Mouse (Mus musculus): Measurements from ENCODE around the gene Pla2r1. TPM values are rescaled to one million over a fixed set of nuclear protein-coding genes. Genes with fewer than 3 reads are reported as not detected.

Pla2r1 gene
- polyA plus RNA-seq, 1 experiment from 2014 or later: 2.5 TPM

DNA sequence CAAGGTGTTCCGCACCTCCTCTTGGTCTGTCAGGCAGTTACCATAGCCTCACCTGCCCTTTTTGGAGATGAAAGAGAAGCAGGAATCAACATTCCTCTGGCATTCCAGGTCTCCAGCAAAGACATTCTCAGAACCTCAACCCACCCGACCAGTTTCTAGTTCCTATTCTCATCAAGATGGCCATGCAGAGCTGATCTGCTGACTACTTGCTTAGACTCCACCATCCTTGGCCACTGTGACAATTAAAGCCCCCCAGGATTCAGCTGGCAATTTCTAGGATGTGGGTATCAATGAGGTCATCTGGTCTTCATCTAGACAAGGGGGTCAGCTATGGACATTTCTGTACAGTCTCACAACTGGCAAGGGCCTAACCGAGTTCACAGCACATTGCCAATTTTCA lies 20.1 kb downstream of the Pla2r1 start:
- H3K9me3 ChIP-seq (replicated peaks; ENCODE audit: control insufficient read depth, low read length): no peaks in the 10 kb centered on the region
- 84% methylated on average over 3 of the region's 3 CpGs for WGBS
- H3K4me2 ChIP-seq (ENCODE audit: low read depth, low read length): no peak overlapping the region
- H3K4me3 ChIP-seq (ENCODE audit: low read depth, low read length): no peak overlapping the region
- no peaks in the 10 kb centered on the region for H3K27me3 ChIP-seq (ENCODE audit: control insufficient read depth, insufficient read depth, low read length)
- H3K27ac ChIP-seq (replicated peaks; ENCODE audit: low read depth, low read length): no peak overlapping the region
- DNase-seq (ENCODE audit: low spot score) (no peak), ATAC-seq (replicated peaks; ENCODE audit: insufficient number of reproducible peaks, low FRiP score, low TSS enrichment, low read depth) (no peak)
- H3K36me3 ChIP-seq (replicated peaks; ENCODE audit: control insufficient read depth, insufficient read depth, low read depth, low read length): no peaks in the 10 kb centered on the region
- H3K9ac ChIP-seq (replicated peaks; ENCODE audit: low read length): no peak overlapping the region
- no peaks in the 10 kb centered on the region for H3K4me1 ChIP-seq (ENCODE audit: control insufficient read depth, insufficient read depth, low read length)

DNA sequence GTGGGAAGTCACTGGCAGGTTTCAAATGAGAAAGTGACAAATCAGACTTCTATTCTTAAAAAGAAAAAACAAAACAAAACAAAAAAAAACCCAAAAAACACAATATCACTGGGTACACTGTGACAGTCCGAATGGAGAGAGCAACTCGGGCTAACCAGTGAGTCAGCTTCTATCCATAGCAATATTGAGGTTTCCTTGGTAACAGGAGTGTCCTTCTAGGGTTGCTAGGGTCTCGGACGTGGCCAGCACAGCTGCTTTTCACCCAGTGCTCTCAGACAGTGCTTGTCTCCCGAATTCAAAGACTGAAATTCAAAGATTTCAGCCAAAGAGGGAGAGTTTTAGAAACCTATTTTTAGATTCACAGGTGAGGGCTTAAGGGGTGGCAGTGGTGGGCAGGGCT lies 20.6 kb downstream of the Pla2r1 start:
- H3K9me3 ChIP-seq (replicated peaks; ENCODE audit: control insufficient read depth, low read length): no peaks in the 10 kb centered on the region
- no peak overlapping the region for H3K9ac ChIP-seq (replicated peaks; ENCODE audit: low read length)
- H3K27me3 ChIP-seq (ENCODE audit: control insufficient read depth, insufficient read depth, low read length): no peaks in the 10 kb centered on the region
- WGBS: 70% methylated on average over 5 of the region's 5 CpGs
- H3K4me2 ChIP-seq (ENCODE audit: low read depth, low read length): no peak overlapping the region
- H3K4me3 ChIP-seq (ENCODE audit: low read depth, low read length): no peak overlapping the region
- H3K4me1 ChIP-seq (ENCODE audit: control insufficient read depth, insufficient read depth, low read length): no peaks in the 10 kb centered on the region
- H3K27ac ChIP-seq (replicated peaks; ENCODE audit: low read depth, low read length): no peak overlapping the region
- no peak for ATAC-seq (replicated peaks; ENCODE audit: insufficient number of reproducible peaks, low FRiP score, low TSS enrichment, low read depth)
- DNase-seq (ENCODE audit: low spot score): no peak
- no peaks in the 10 kb centered on the region for H3K36me3 ChIP-seq (replicated peaks; ENCODE audit: control insufficient read depth, insufficient read depth, low read depth, low read length)

DNA sequence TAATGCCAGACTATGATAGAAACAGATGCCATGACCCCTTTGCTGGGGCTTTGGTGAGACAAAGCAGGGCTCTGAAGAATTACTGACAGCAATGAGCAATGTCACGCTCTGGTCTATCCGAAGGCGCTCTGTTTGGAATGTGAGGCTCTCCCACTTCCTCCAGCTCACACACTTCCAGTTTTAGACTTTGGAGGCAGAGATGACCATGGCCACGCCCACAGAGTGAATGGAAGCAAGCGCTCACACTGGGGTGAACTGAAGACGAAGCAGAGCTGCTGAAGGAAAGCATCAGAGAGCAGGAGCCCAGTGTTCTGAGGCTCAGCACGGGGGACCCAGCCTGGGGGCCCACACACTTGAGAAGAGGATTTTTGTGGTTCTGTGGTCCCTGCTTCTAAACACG lies 37.3 kb downstream of the Pla2r1 start:
- H3K36me3 ChIP-seq (replicated peaks; ENCODE audit: control insufficient read depth, insufficient read depth, low read depth, low read length): no peaks in the 10 kb centered on the region
- WGBS: 57% methylated on average over 8 of the region's 8 CpGs
- H3K9ac ChIP-seq (replicated peaks; ENCODE audit: low read length): no peak overlapping the region
- ATAC-seq (replicated peaks; ENCODE audit: insufficient number of reproducible peaks, low FRiP score, low TSS enrichment, low read depth) (no peak), DNase-seq (ENCODE audit: low spot score) (no peak)
- no peaks in the 10 kb centered on the region for H3K4me1 ChIP-seq (ENCODE audit: control insufficient read depth, insufficient read depth, low read length)
- no peak overlapping the region for H3K4me3 ChIP-seq (ENCODE audit: low read depth, low read length)
- H3K27ac ChIP-seq (replicated peaks; ENCODE audit: low read depth, low read length): no peak overlapping the region
- H3K4me2 ChIP-seq (ENCODE audit: low read depth, low read length): no peak overlapping the region
- no peaks in the 10 kb centered on the region for H3K9me3 ChIP-seq (replicated peaks; ENCODE audit: control insufficient read depth, low read length)
- H3K27me3 ChIP-seq (ENCODE audit: control insufficient read depth, insufficient read depth, low read length): no peaks in the 10 kb centered on the region

DNA sequence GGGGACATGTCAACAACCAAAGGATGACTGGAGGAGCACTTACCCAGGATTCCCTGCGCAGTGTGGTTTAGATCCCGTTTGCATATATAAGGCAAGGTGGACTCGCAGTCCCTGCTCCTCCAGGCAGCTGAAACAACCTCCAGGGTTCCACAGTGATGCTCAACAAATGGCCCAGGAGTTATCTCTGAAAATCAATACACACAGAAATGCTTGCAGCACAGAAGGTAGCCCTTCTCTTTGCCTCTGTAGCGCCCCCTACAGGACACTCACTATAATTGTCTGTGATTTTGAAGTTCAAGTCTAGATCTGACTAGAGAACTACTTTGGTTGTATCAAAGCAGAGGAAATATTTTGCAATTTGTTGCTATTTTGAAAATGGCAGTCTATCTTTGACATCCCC lies 38.2 kb downstream of the Pla2r1 start:
- H3K27me3 ChIP-seq (ENCODE audit: control insufficient read depth, insufficient read depth, low read length): no peaks in the 10 kb centered on the region
- 74% methylated on average over 4 of the region's 4 CpGs for WGBS
- no peaks in the 10 kb centered on the region for H3K4me1 ChIP-seq (ENCODE audit: control insufficient read depth, insufficient read depth, low read length)
- ATAC-seq (replicated peaks; ENCODE audit: insufficient number of reproducible peaks, low FRiP score, low TSS enrichment, low read depth) (no peak), DNase-seq (ENCODE audit: low spot score) (no peak)
- H3K9me3 ChIP-seq (replicated peaks; ENCODE audit: control insufficient read depth, low read length): no peaks in the 10 kb centered on the region
- H3K27ac ChIP-seq (replicated peaks; ENCODE audit: low read depth, low read length): no peak overlapping the region
- H3K4me2 ChIP-seq (ENCODE audit: low read depth, low read length): no peak overlapping the region
- no peak overlapping the region for H3K4me3 ChIP-seq (ENCODE audit: low read depth, low read length)
- H3K36me3 ChIP-seq (replicated peaks; ENCODE audit: control insufficient read depth, insufficient read depth, low read depth, low read length): no peaks in the 10 kb centered on the region
- no peak overlapping the region for H3K9ac ChIP-seq (replicated peaks; ENCODE audit: low read length)

DNA sequence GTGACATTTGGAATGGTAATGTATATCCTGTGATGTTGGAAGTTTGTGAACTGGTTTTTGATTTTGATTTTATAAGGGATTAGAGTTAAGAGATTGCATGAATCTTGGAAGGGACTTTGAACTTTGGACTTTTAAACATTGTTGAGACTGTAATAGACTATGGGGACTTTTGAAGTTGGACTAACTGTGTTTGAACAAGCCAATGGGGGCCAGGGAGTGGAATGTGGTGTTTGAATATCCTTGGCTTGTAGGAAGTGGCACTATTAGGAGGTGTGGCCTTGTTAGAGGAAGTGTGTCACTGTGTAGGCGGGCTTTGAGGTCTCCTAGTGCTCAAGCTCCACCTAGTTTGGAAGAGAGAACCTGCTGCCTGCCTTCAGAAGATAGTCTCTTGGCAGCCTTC lies 42.4 kb downstream of the Pla2r1 start:
- H3K4me2 ChIP-seq (ENCODE audit: low read depth, low read length): no peak overlapping the region
- WGBS: 88% methylated on average over 1 of the region's 1 CpGs
- no peaks in the 10 kb centered on the region for H3K9me3 ChIP-seq (replicated peaks; ENCODE audit: control insufficient read depth, low read length)
- no peak overlapping the region for H3K4me3 ChIP-seq (ENCODE audit: low read depth, low read length)
- no peak overlapping the region for H3K9ac ChIP-seq (replicated peaks; ENCODE audit: low read length)
- no peaks in the 10 kb centered on the region for H3K27me3 ChIP-seq (ENCODE audit: control insufficient read depth, insufficient read depth, low read length)
- no peaks in the 10 kb centered on the region for H3K36me3 ChIP-seq (replicated peaks; ENCODE audit: control insufficient read depth, insufficient read depth, low read depth, low read length)
- no peak overlapping the region for H3K27ac ChIP-seq (replicated peaks; ENCODE audit: low read depth, low read length)
- H3K4me1 ChIP-seq (ENCODE audit: control insufficient read depth, insufficient read depth, low read length): no peaks in the 10 kb centered on the region
- DNase-seq (ENCODE audit: low spot score) (no peak), ATAC-seq (replicated peaks; ENCODE audit: insufficient number of reproducible peaks, low FRiP score, low TSS enrichment, low read depth) (no peak)

DNA sequence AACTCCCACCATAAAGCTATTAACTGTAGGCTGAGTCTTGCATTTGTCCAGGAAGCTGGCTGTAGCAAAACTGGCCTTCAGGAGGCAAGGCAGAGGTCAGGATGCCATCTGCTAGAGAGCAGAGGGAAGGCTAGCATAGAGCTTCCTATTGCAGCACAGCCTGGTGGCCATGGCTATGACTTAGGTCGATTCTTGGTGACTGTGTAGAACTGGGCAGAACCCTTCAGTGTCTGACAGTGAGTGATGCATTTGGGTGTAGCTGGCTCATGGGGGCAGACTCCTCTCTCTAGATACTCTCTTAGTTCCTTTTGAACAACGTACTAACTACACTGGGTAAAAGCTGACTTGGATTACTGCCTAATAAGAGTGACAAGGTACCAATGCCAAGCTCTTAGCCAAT lies 48.0 kb downstream of the Pla2r1 start:
- no peak for ATAC-seq (replicated peaks; ENCODE audit: insufficient number of reproducible peaks, low FRiP score, low TSS enrichment, low read depth)

GRCm38 (mm10) chr2:60504718-60505117 lies 48.4 kb downstream of the Pla2r1 start:
- ATAC-seq (replicated peaks; ENCODE audit: insufficient number of reproducible peaks, low FRiP score, low TSS enrichment, low read depth) (no peak), DNase-seq (ENCODE audit: low spot score) (no peak)
- Histone ChIP-seq H3K4me3 (ENCODE audit: low read depth, low read length) (no peak overlapping the region), H3K27ac (replicated peaks; ENCODE audit: low read depth, low read length) (no peak overlapping the region), H3K36me3 (replicated peaks; ENCODE audit: control insufficient read depth, insufficient read depth, low read depth, low read length) (no peaks in the 10 kb centered on the region), H3K4me1 (ENCODE audit: control insufficient read depth, insufficient read depth, low read length) (no peaks in the 10 kb centered on the region), H3K27me3 (ENCODE audit: control insufficient read depth, insufficient read depth, low read length) (no peaks in the 10 kb centered on the region), H3K9ac (replicated peaks; ENCODE audit: low read length) (no peak overlapping the region), H3K9me3 (replicated peaks; ENCODE audit: control insufficient read depth, low read length) (no peaks in the 10 kb centered on the region), H3K4me2 (ENCODE audit: low read depth, low read length) (no peak overlapping the region)
- 63% methylated on average over 2 of the region's 2 CpGs for WGBS

More for the DNA sequence above, 48.0 kb downstream of the Pla2r1 start:
- no peak for DNase-seq (ENCODE audit: low spot score)
- WGBS: 63% methylated on average over 2 of the region's 2 CpGs
- no peaks in the 10 kb centered on the region for H3K4me1 ChIP-seq (ENCODE audit: control insufficient read depth, insufficient read depth, low read length)
- no peaks in the 10 kb centered on the region for H3K36me3 ChIP-seq (replicated peaks; ENCODE audit: control insufficient read depth, insufficient read depth, low read depth, low read length)
- no peaks in the 10 kb centered on the region for H3K9me3 ChIP-seq (replicated peaks; ENCODE audit: control insufficient read depth, low read length)
- no peak overlapping the region for H3K27ac ChIP-seq (replicated peaks; ENCODE audit: low read depth, low read length)
- H3K27me3 ChIP-seq (ENCODE audit: control insufficient read depth, insufficient read depth, low read length): no peaks in the 10 kb centered on the region
- no peak overlapping the region for H3K4me2 ChIP-seq (ENCODE audit: low read depth, low read length)
- no peak overlapping the region for H3K9ac ChIP-seq (replicated peaks; ENCODE audit: low read length)
- no peak overlapping the region for H3K4me3 ChIP-seq (ENCODE audit: low read depth, low read length)

- H3K4me3 ChIP-seq (ENCODE audit: low read depth, low read length): no peak overlapping the region
- WGBS: 83% methylated on average over 4 of the region's 4 CpGs
- no peak overlapping the region for H3K9ac ChIP-seq (replicated peaks; ENCODE audit: low read length)
Measured at GRCm38 (mm10) chr2:60503991-60504390, 49.1 kb downstream of the Pla2r1 start.

More at GRCm38 (mm10) chr2:60503991-60504390, 49.1 kb downstream of the Pla2r1 start:
- Histone ChIP-seq H3K4me2 (ENCODE audit: low read depth, low read length) (no peak overlapping the region), H3K27me3 (ENCODE audit: control insufficient read depth, insufficient read depth, low read length) (no peaks in the 10 kb centered on the region), H3K27ac (replicated peaks; ENCODE audit: low read depth, low read length) (no peak overlapping the region), H3K36me3 (replicated peaks; ENCODE audit: control insufficient read depth, insufficient read depth, low read depth, low read length) (no peaks in the 10 kb centered on the region), H3K9me3 (replicated peaks; ENCODE audit: control insufficient read depth, low read length) (no peaks in the 10 kb centered on the region), H3K4me1 (ENCODE audit: control insufficient read depth, insufficient read depth, low read length) (no peaks in the 10 kb centered on the region)
- no peak for ATAC-seq (replicated peaks; ENCODE audit: insufficient number of reproducible peaks, low FRiP score, low TSS enrichment, low read depth)
- DNase-seq (ENCODE audit: low spot score): no peak

Measured in embryonic facial prominence, embryonic 11.5 days (tissue).